8 mouse cellular contexts compared by ENCODE assay signal in genomic region chr15:57590597-57591219, GRCm38 (mm10).
DNase-seq lines count a peak whose midpoint lies in the region; ATAC-seq lines count a peak whose summit lies in the region.

No protein-coding gene starts in this region.

- no peaks in the 10 kb centered on the region for H3K27me3 ChIP-seq in forebrain, embryonic 12.5 days
- H3K27me3 ChIP-seq in forebrain, embryonic 10.5 days (ENCODE audit: poor library complexity, severe bottlenecking), result no peaks in the 10 kb centered on the region
- no peaks in the 10 kb centered on the region for H3K27me3 ChIP-seq in embryonic facial prominence, embryonic 14.5 days (replicated peaks; ENCODE audit: control insufficient read depth, insufficient read depth, low read length)

- ATAC-seq in forebrain, embryonic 12.5 days (ENCODE audit: low FRiP score), result no peak; the same call in 1 of the 2 replicates
- 0 out of 2 replicates have a peak, but pooled peaks have one; percentile 38 for ATAC-seq in embryonic facial prominence, embryonic 14.5 days (ENCODE audit: low read depth)
- ATAC-seq in activated CD4-positive, CD25-positive, alpha-beta regulatory T cell, adult 4 months, result no peak
- ATAC-seq in inflammation-experienced regulatory T-cells, adult 6 months, result no peak

- no peak overlapping the region for H3K4me2 ChIP-seq in forebrain, embryonic 12.5 days
- H3K4me2 ChIP-seq in embryonic facial prominence, embryonic 14.5 days (ENCODE audit: low read depth, low read length), result no peak overlapping the region

- WGBS in forebrain, embryonic 12.5 days, result 56% methylated on average over 7 of the region's 7 CpGs
- WGBS in forebrain, embryonic 10.5 days, result 80% methylated on average over 7 of the region's 7 CpGs
- WGBS in embryonic facial prominence, embryonic 14.5 days, result 40% methylated on average over 7 of the region's 7 CpGs

- DNase-seq in forebrain, embryonic 10.5 days (ENCODE audit: extremely low spot score, low spot score), result no peak
- DNase-seq in left cerebral cortex, postnatal 4 days, result peak; percentile 68
- DNase-seq in left cerebral cortex, adult 9 months (ENCODE audit: low spot score in 2 of 2), result no peak
- DNase-seq in embryonic facial prominence, embryonic 14.5 days (ENCODE audit: low spot score), result peak; percentile 67
- DNase-seq in retina, embryonic 14.5 days (ENCODE audit: low spot score), result peak; percentile 32

- no peaks in the 10 kb centered on the region for H3K9me3 ChIP-seq in forebrain, embryonic 12.5 days
- no peaks in the 10 kb centered on the region for H3K9me3 ChIP-seq in forebrain, embryonic 10.5 days
- H3K9me3 ChIP-seq in embryonic facial prominence, embryonic 14.5 days (ENCODE audit: control insufficient read depth, low read length), result no peaks in the 10 kb centered on the region

- peak overlapping the region; percentile 37; the same call in 1 of the 2 replicates for H3K27ac ChIP-seq in forebrain, embryonic 12.5 days
- H3K27ac ChIP-seq in forebrain, embryonic 10.5 days, result no peak overlapping the region
- H3K27ac ChIP-seq in embryonic facial prominence, embryonic 14.5 days (replicated peaks; ENCODE audit: low read depth, low read length), result no peak overlapping the region

- intact Hi-C loops in left cerebral cortex, postnatal 4 days (cut with DNase I), result loop anchor here (10.0 kb wide), 2 partner anchors 284 to 434 kb away; no protein-coding TSS in a partner anchor

- peaks cover 20% of the 10 kb centered on the region for H3K4me1 ChIP-seq in forebrain, embryonic 12.5 days
- peaks cover 20% of the 10 kb centered on the region for H3K4me1 ChIP-seq in forebrain, embryonic 10.5 days
- peaks cover 15% of the 10 kb centered on the region for H3K4me1 ChIP-seq in embryonic facial prominence, embryonic 14.5 days (ENCODE audit: control insufficient read depth, insufficient read depth, low read length)

- no peak overlapping the region for H3K4me3 ChIP-seq in forebrain, embryonic 12.5 days (replicated peaks)
- no peak overlapping the region for H3K4me3 ChIP-seq in forebrain, embryonic 10.5 days
- H3K4me3 ChIP-seq in embryonic facial prominence, embryonic 14.5 days (ENCODE audit: low read depth, low read length), result no peak overlapping the region

- no peaks in the 10 kb centered on the region for H3K36me3 ChIP-seq in forebrain, embryonic 12.5 days (replicated peaks)
- H3K36me3 ChIP-seq in forebrain, embryonic 10.5 days (replicated peaks), result no peaks in the 10 kb centered on the region
- H3K36me3 ChIP-seq in embryonic facial prominence, embryonic 14.5 days (ENCODE audit: control insufficient read depth, insufficient read depth, low read length), result no peaks in the 10 kb centered on the region

- H3K9ac ChIP-seq in forebrain, embryonic 12.5 days, result no peak overlapping the region
- no peak overlapping the region for H3K9ac ChIP-seq in embryonic facial prominence, embryonic 14.5 days (ENCODE audit: low read depth, low read length)

Comparison
In these comparisons a context has a peak if more than half of its experiments do, and no peak if none do; other contexts are left out.
1. DNase-seq: peak in left cerebral cortex, postnatal 4 days (single experiment), embryonic facial prominence, embryonic 14.5 days (single experiment) and retina, embryonic 14.5 days (single experiment); none in forebrain, embryonic 10.5 days (single experiment) and left cerebral cortex, adult 9 months (0 of 2).